Mouse (Mus musculus) MEL (cell line): ENCODE data around the gene Slco2b1. TPM values are rescaled to one million over a fixed set of nuclear protein-coding genes. Genes with fewer than 3 reads are reported as not detected.

Experiments
- DNase-seq: peaks from one replicate; pipeline ENCODE4 v3.0.0; 2011; ENCODE audit warnings: low read depth, low spot score
- H3K27ac ChIP-seq: 2 replicates; pipeline ENCODE4 v1.5.1; 2012; ENCODE audit warnings: low read depth, mild to moderate bottlenecking, control low read depth, low read length, moderate library complexity; ENCODE audit not compliant: control insufficient read depth
- H3K27me3 ChIP-seq, 2 experiments: fragments of 150-350 bp in 1 of 2; sonication (generic) in 1 of 2; 2 replicates each; pipeline ENCODE4 v1.6.1; 2012; ENCODE audit warnings: low read length in 2 of 2, mild to moderate bottlenecking in 2 of 2, improper control_type of control experiment in 1 of 2, moderate library complexity in 1 of 2; ENCODE audit not compliant: insufficient read depth in 2 of 2, control insufficient read depth in 1 of 2
- H3K36me3 ChIP-seq, 2 experiments: 2 replicates each; pipeline ENCODE4 v1.6.1; 2012 to 2014; ENCODE audit warnings: low read length in 2 of 2, improper control_type of control experiment in 1 of 2, inconsistent platforms in 1 of 2, mild to moderate bottlenecking in 1 of 2; ENCODE audit not compliant: insufficient read depth in 2 of 2, control insufficient read depth in 1 of 2
- H3K4me1 ChIP-seq, 2 experiments: fragments of 150-350 bp in 1 of 2; sonication (generic) in 1 of 2; 2 replicates each; pipeline ENCODE4 v1.6.1; 2012; ENCODE audit warnings: low read length in 2 of 2, improper control_type of control experiment in 1 of 2, mild to moderate bottlenecking in 1 of 2; ENCODE audit not compliant: insufficient read depth in 2 of 2, control insufficient read depth in 1 of 2
- H3K4me3 ChIP-seq, 2 experiments: fragments of 150-350 bp in 1 of 2; sonication (generic) in 1 of 2; 2 replicates each; pipeline ENCODE4 v1.5.1; 2012; ENCODE audit warnings: low read depth in 2 of 2, low read length in 2 of 2, mild to moderate bottlenecking in 2 of 2, moderate library complexity in 2 of 2, control low read depth in 1 of 2, improper control_type of control experiment in 1 of 2; ENCODE audit not compliant: control insufficient read depth in 1 of 2, insufficient read depth in 1 of 2
- H3K79me2 ChIP-seq: 2 replicates; pipeline ENCODE4 v1.6.1; 2012; ENCODE audit warnings: mild to moderate bottlenecking, low read length, moderate library complexity; ENCODE audit not compliant: control insufficient read depth, poor library complexity, insufficient read depth
- H3K9ac ChIP-seq: 2 replicates; pipeline ENCODE4 v1.6.1; 2012; ENCODE audit warnings: low read depth, mild to moderate bottlenecking, control low read depth, low read length, moderate library complexity; ENCODE audit not compliant: control insufficient read depth, poor library complexity, severe bottlenecking
- H3K9me3 ChIP-seq: fragments of 150-350 bp; sonication (generic); replicated peaks from 2 replicates; pipeline ENCODE4 v1.6.1; 2012; ENCODE audit warnings: mild to moderate bottlenecking, low read length, improper control_type of control experiment, moderate library complexity; ENCODE audit not compliant: insufficient read depth
- CHD1 ChIP-seq: IDR thresholded peaks from 2 replicates; pipeline ENCODE4 v1.6.1; 2012; ENCODE audit warnings: low read depth, mild to moderate bottlenecking, inconsistent platforms, low read length, improper control_type of control experiment
- CHD2 ChIP-seq: IDR thresholded peaks from 2 replicates; pipeline ENCODE4 v1.6.1; 2011; ENCODE audit warnings: low read length, improper control_type of control experiment
- CTCF ChIP-seq, 3 experiments: IDR thresholded peaks in 2 of 3; conservative IDR thresholded peaks in 1 of 3; 2 replicates each; pipeline ENCODE4 v1.5.1; 2011 to 2012; ENCODE audit warnings: low read length in 3 of 3, low read depth in 2 of 3, mild to moderate bottlenecking in 2 of 3, improper control_type of control experiment in 1 of 3, inconsistent platforms in 1 of 3, mixed read lengths in 1 of 3, moderate library complexity in 1 of 3; ENCODE audit not compliant: control insufficient read depth in 1 of 3, insufficient read depth in 1 of 3, poor library complexity in 1 of 3, severe bottlenecking in 1 of 3
- E2F4 ChIP-seq: IDR thresholded peaks from 2 replicates; pipeline ENCODE4 v1.6.1; 2011; ENCODE audit warnings: low read depth, low read length, improper control_type of control experiment, borderline replicate concordance
- ELF1 ChIP-seq: IDR thresholded peaks from 2 replicates; pipeline ENCODE4 v1.6.1; 2014; ENCODE audit warnings: low read depth, mild to moderate bottlenecking, inconsistent platforms, low read length, improper control_type of control experiment, moderate library complexity
- ETS1 ChIP-seq: IDR thresholded peaks from 2 replicates; pipeline ENCODE4 v1.6.1; 2012; ENCODE audit warnings: low read depth, mild to moderate bottlenecking, inconsistent platforms, low read length, improper control_type of control experiment, moderate library complexity
- GATA1 ChIP-seq: IDR thresholded peaks from 2 replicates; pipeline ENCODE4 v1.6.1; 2011; ENCODE audit warnings: low read depth, low read length, improper control_type of control experiment
- HCFC1 ChIP-seq: IDR thresholded peaks from 2 replicates; pipeline ENCODE4 v1.6.1; 2012; ENCODE audit warnings: low read depth, mild to moderate bottlenecking, inconsistent platforms, low read length, improper control_type of control experiment, moderate library complexity
- KAT2A ChIP-seq: conservative IDR thresholded peaks from 2 replicates; pipeline ENCODE4 v1.6.1; 2012; ENCODE audit warnings: low read depth, low read length, improper control_type of control experiment, inconsistent platforms
- MAFK ChIP-seq: IDR thresholded peaks from 2 replicates; pipeline ENCODE4 v1.6.1; 2011; ENCODE audit warnings: low read depth, mild to moderate bottlenecking, low read length, improper control_type of control experiment, borderline replicate concordance
- MAX ChIP-seq: IDR thresholded peaks from 2 replicates; pipeline ENCODE4 v1.6.1; 2011; ENCODE audit warnings: low read length, improper control_type of control experiment
- MAZ ChIP-seq: IDR thresholded peaks from 2 replicates; pipeline ENCODE4 v1.6.1; 2012; ENCODE audit warnings: low read depth, mild to moderate bottlenecking, inconsistent platforms, low read length, improper control_type of control experiment
- MEF2A ChIP-seq: IDR thresholded peaks from 2 replicates; pipeline ENCODE4 v1.6.1; 2014; ENCODE audit warnings: low read depth, mild to moderate bottlenecking, inconsistent platforms, low read length, improper control_type of control experiment; ENCODE audit not compliant: poor library complexity, insufficient replicate concordance, severe bottlenecking; ENCODE audit errors: extremely low read depth
- MXI1 ChIP-seq: IDR thresholded peaks from 2 replicates; pipeline ENCODE4 v1.6.1; 2011; ENCODE audit warnings: mild to moderate bottlenecking, low read depth, low read length, improper control_type of control experiment
- MYB ChIP-seq: IDR thresholded peaks from 2 replicates; pipeline ENCODE4 v1.6.1; 2011; ENCODE audit warnings: mild to moderate bottlenecking, low read depth, low read length, improper control_type of control experiment
- MYC ChIP-seq: IDR thresholded peaks from 2 replicates; pipeline ENCODE4 v1.6.1; 2011; ENCODE audit warnings: low read depth, mild to moderate bottlenecking, low read length, improper control_type of control experiment, moderate library complexity
- NELFE ChIP-seq: IDR thresholded peaks from 2 replicates; pipeline ENCODE4 v1.6.1; 2011; ENCODE audit warnings: low read depth, low read length, improper control_type of control experiment
- POLR2A ChIP-seq, 2 experiments: IDR thresholded peaks; 2 replicates each; pipeline ENCODE4 v1.6.1; 2011 to 2012; ENCODE audit warnings: low read length in 2 of 2, mild to moderate bottlenecking in 2 of 2, control low read depth in 1 of 2, improper control_type of control experiment in 1 of 2, low read depth in 1 of 2, moderate library complexity in 1 of 2; ENCODE audit not compliant: control insufficient read depth in 1 of 2, insufficient read depth in 1 of 2, poor library complexity in 1 of 2
- POLR2AphosphoS2 ChIP-seq: IDR thresholded peaks from 2 replicates; pipeline ENCODE4 v1.6.1; 2011; ENCODE audit warnings: low read length, improper control_type of control experiment
- RAD21 ChIP-seq: IDR thresholded peaks from 2 replicates; pipeline ENCODE4 v1.6.1; 2011; ENCODE audit warnings: mild to moderate bottlenecking, low read depth, low read length, improper control_type of control experiment
- SMC3 ChIP-seq: IDR thresholded peaks from 2 replicates; pipeline ENCODE4 v1.6.1; 2011; ENCODE audit warnings: low read depth, low read length, improper control_type of control experiment
- TAL1 ChIP-seq: IDR thresholded peaks from 2 replicates; pipeline ENCODE4 v1.6.1; 2012; ENCODE audit warnings: mild to moderate bottlenecking, inconsistent platforms, low read length, moderate library complexity, mixed read lengths
- TBP ChIP-seq: IDR thresholded peaks from 2 replicates; pipeline ENCODE4 v1.8.0; 2011; ENCODE audit warnings: low read depth, low read length, improper control_type of control experiment
- TCF12 ChIP-seq: IDR thresholded peaks from 2 replicates; pipeline ENCODE4 v1.6.1; 2014; ENCODE audit warnings: low read depth, mild to moderate bottlenecking, inconsistent platforms, low read length, improper control_type of control experiment, moderate library complexity
- USF1 ChIP-seq: IDR thresholded peaks from 2 replicates; pipeline ENCODE4 v1.6.1; 2014; ENCODE audit warnings: low read depth, mild to moderate bottlenecking, inconsistent platforms, low read length, improper control_type of control experiment, moderate library complexity
- USF2 ChIP-seq, 2 experiments: IDR thresholded peaks; 2 replicates each; pipeline ENCODE4 v1.6.1; 2011 to 2012; ENCODE audit warnings: improper control_type of control experiment in 2 of 2, low read length in 2 of 2, borderline replicate concordance in 1 of 2, inconsistent platforms in 1 of 2, low read depth in 1 of 2, mild to moderate bottlenecking in 1 of 2; ENCODE audit not compliant: insufficient read depth in 1 of 2
- ZMIZ1 ChIP-seq: IDR thresholded peaks from 2 replicates; pipeline ENCODE4 v1.6.1; 2012; ENCODE audit warnings: low read depth, mild to moderate bottlenecking, inconsistent platforms, low read length, improper control_type of control experiment, moderate library complexity
- ZNF384 ChIP-seq: IDR thresholded peaks from 2 replicates; pipeline ENCODE4 v1.6.1; 2012; ENCODE audit warnings: low read depth, mild to moderate bottlenecking, inconsistent platforms, low read length, improper control_type of control experiment
- polyA plus RNA-seq, 2 experiments: library from polyadenylated mRNA; stranded (reverse) in 1 of 2; unstranded in 1 of 2; fragments of >175 nt in 1 of 2; fragments of >200 nt in 1 of 2; gene quantifications; 2 replicates each; pipeline versions ENCODE4 v1.2.1 to v1.2.4; 2012; ENCODE audit warnings: low replicate concordance in 2 of 2, low read depth in 1 of 2; ENCODE audit not compliant: insufficient read length in 2 of 2, insufficient read depth in 1 of 2, missing spikeins in 1 of 2
- total RNA-seq: library from RNA; depleted of rRNA; stranded (reverse); fragments of 300-350 nt; gene quantifications from 2 replicates; pipeline ENCODE4 v1.2.3, GENCODE M21; 2012

Gene Slco2b1
- total and polyA plus RNA-seq, 3 experiments = 0.06 TPM; not detected in 2

GRCm38 (mm10) chr7:99729973-99730372 is 18.8 kb upstream of the Slco2b1 start, which contains the start of gene Olfr520:
Gene Olfr520 (plus strand): TSS chr7:99730273.
- Histone ChIP-seq H3K9ac (no peak within 1 kb of the TSS), H3K79me2 (no peaks in the 10 kb centered on the region), H3K36me3 (peaks cover 0 to 2% of the 10 kb centered on the region in 2 experiments; a peak in 2 of 4 replicates), H3K27ac (no peak within 1 kb of the TSS), H3K27me3 (peaks cover 0 to 3% of the 10 kb centered on the region in 2 experiments; a peak in 2 of 4 replicates), H3K4me3 (no peak within 1 kb of the TSS), H3K4me1 (0 out of 4 replicates have a peak, but pooled peaks cover 0 to 3% of the 10 kb centered on the region in 2 experiments), H3K9me3 (no peaks in the 10 kb centered on the region)
- no peak for TF ChIP-seq SMC3
- no peak for TF ChIP-seq CTCF (IDR thresholded peaks at IDR 0.05 in 2 of 3, conservative IDR thresholded peaks at IDR 0.05 in 1 of 3; ENCODE audit: control insufficient read depth in 1 of 3, insufficient read depth in 1 of 3, low read depth in 2 of 3, low read length in 3 of 3, poor library complexity in 1 of 3, severe bottlenecking in 1 of 3)
- no peak for TF ChIP-seq POLR2AphosphoS2
- no peak for TF ChIP-seq MXI1
- no peak for TF ChIP-seq TAL1
- DNase-seq = no peak

GRCm38 (mm10) chr7:99716536-99716935 is 5.4 kb upstream of the Slco2b1 start:
- no peak for DNase-seq
- H3K27me3 ChIP-seq = peaks cover 5 to 6% of the 10 kb centered on the region in 2 experiments; a peak in 3 of 4 replicates

GRCm38 (mm10) chr7:99712431-99712830 is 1.3 kb upstream of the Slco2b1 start:
- H3K4me3 ChIP-seq = no peak overlapping the region
- peaks cover 5 to 6% of the 10 kb centered on the region in 2 experiments for H3K27me3 ChIP-seq
- no peak for TF ChIP-seq TAL1
- no peak for TF ChIP-seq ZMIZ1
- TF ChIP-seq MAZ = no peak
- no peak for TF ChIP-seq MEF2A
- TF ChIP-seq HCFC1 = no peak
- TF ChIP-seq POLR2AphosphoS2 = no peak
- no peak for TF ChIP-seq CHD2
- no peak for TF ChIP-seq ETS1
- TF ChIP-seq MAFK = no peak
- no peak for TF ChIP-seq RAD21
- TF ChIP-seq E2F4 = no peak
- TF ChIP-seq MXI1 = no peak
- TF ChIP-seq POLR2A (IDR thresholded peaks at IDR 0.05; ENCODE audit: control insufficient read depth in 1 of 2, insufficient read depth in 1 of 2, low read depth in 1 of 2, low read length in 2 of 2, poor library complexity in 1 of 2) = no peak
- no peak for DNase-seq
- H3K9me3 ChIP-seq = no peaks in the 10 kb centered on the region
- no peaks in the 10 kb centered on the region for H3K79me2 ChIP-seq
- H3K36me3 ChIP-seq = no peaks in the 10 kb centered on the region
- H3K4me1 ChIP-seq = no peaks in the 10 kb centered on the region
- no peak overlapping the region for H3K9ac ChIP-seq
- H3K27ac ChIP-seq = no peak overlapping the region

More at GRCm38 (mm10) chr7:99716536-99716935, 5.4 kb upstream of the Slco2b1 start:
- H3K27ac ChIP-seq = no peak overlapping the region
- H3K36me3 ChIP-seq = no peaks in the 10 kb centered on the region
- TF ChIP-seq POLR2AphosphoS2 (no peak), TBP (no peak), MYB (no peak), TCF12 (no peak), E2F4 (no peak), GATA1 (no peak), MAZ (no peak), KAT2A (no peak), SMC3 (no peak), HCFC1 (no peak), USF2 (IDR thresholded peaks at IDR 0.05; ENCODE audit: borderline replicate concordance in 1 of 2, insufficient read depth in 1 of 2, low read depth in 1 of 2, low read length in 2 of 2) (no peak), MAX (no peak), ELF1 (no peak), ZNF384 (no peak), MYC (no peak), CHD2 (no peak), CHD1 (no peak), USF1 (no peak), NELFE (no peak)
- H3K79me2 ChIP-seq = no peaks in the 10 kb centered on the region
- no peaks in the 10 kb centered on the region for H3K9me3 ChIP-seq
- H3K9ac ChIP-seq = no peak overlapping the region
- H3K4me1 ChIP-seq = no peaks in the 10 kb centered on the region
- no peak overlapping the region for H3K4me3 ChIP-seq
